Mouse (Mus musculus): Measurements from ENCODE around the gene Exoc6. TPM values are rescaled to one million over a fixed set of nuclear protein-coding genes. Genes with fewer than 3 reads are reported as not detected.

Exoc6 gene
- total and polyA plus RNA-seq, 3 experiments: 13.8 to 34.2 (median 29.8) TPM

DNA sequence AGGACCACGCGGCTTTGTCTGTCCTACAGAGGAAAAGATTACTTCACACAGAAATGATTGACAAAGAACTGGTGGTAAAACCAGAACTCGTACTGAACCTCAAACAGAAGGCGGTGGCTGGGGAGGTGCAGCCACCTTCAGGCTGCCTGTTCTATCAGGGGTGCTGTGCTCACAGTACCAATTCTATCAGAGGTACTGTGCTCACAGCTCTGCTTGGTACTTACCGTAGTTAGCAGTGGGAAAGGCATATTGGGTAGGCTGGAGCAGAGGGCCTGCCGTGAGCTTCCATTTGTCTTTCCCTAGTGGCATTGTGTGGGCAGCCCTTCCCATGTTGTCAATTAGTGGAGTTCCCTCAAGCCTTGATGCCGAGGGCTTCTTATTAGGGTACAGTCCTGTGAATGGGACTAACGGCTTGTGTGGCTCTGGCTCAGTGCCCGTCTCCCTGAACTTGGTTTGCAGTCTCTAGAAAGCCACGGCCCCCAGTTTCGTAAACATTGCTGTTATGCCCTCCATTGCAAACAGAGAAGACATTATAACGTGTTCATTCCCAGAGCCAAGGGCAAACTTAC lies 19.1 kb downstream of the Exoc6 start:
- peaks cover 10% of the 10 kb centered on the region for H3K79me2 ChIP-seq (replicated peaks; ENCODE audit: control insufficient read depth, insufficient read depth, low read length)
- no peaks in the 10 kb centered on the region for H3K27me3 ChIP-seq (ENCODE audit: control insufficient read depth, insufficient read depth, low read length)
- H3K9ac ChIP-seq (ENCODE audit: low read depth, low read length): no peak overlapping the region
- H3K4me3 ChIP-seq: no peak overlapping the region
- H3K36me3 ChIP-seq (ENCODE audit: control insufficient read depth, insufficient read depth, low read length): peaks cover 4% of the 10 kb centered on the region; the same call in 1 of the 2 replicates
- TF ChIP-seq POLR2A (IDR thresholded peaks at IDR 0.05; ENCODE audit: insufficient read depth, low read depth, low read length): no peak
- TF ChIP-seq CTCF (IDR thresholded peaks at IDR 0.05): no peak
- no peak for TF ChIP-seq EP300 (IDR thresholded peaks at IDR 0.05; ENCODE audit: insufficient read depth, low read depth, low read length)
- intact Hi-C loops (cut with DNase I): loop anchor here (10.0 kb wide), 1 partner anchor 54 kb away; no protein-coding TSS in a partner anchor
- H3K27ac ChIP-seq: no peak overlapping the region
- H3K4me1 ChIP-seq (ENCODE audit: control insufficient read depth, insufficient read depth, low read length): no peaks in the 10 kb centered on the region
- DNase-seq: no peak
- 84% methylated on average over 12 of the region's 12 CpGs for WGBS

GRCm38 (mm10) chr19:37570966-37571718 lies 20.9 kb downstream of the Exoc6 start:
- intact Hi-C loops (cut with DNase I): no loop called here
- peaks cover 8% of the 10 kb centered on the region for H3K79me2 ChIP-seq (replicated peaks; ENCODE audit: control insufficient read depth, insufficient read depth, low read length)
- H3K36me3 ChIP-seq (ENCODE audit: control insufficient read depth, insufficient read depth, low read length): peaks cover 4% of the 10 kb centered on the region; the same call in 1 of the 2 replicates
- no peaks in the 10 kb centered on the region for H3K27me3 ChIP-seq (ENCODE audit: control insufficient read depth, insufficient read depth, low read length)
- TF ChIP-seq EP300 (IDR thresholded peaks at IDR 0.05; ENCODE audit: insufficient read depth, low read depth, low read length): no peak
- TF ChIP-seq CTCF (IDR thresholded peaks at IDR 0.05): no peak
- TF ChIP-seq POLR2A (IDR thresholded peaks at IDR 0.05; ENCODE audit: insufficient read depth, low read depth, low read length): no peak
- no peak overlapping the region for H3K9ac ChIP-seq (ENCODE audit: low read depth, low read length)
- no peak overlapping the region for H3K4me3 ChIP-seq
- 76% methylated on average over 10 of the region's 10 CpGs for WGBS
- no peaks in the 10 kb centered on the region for H3K4me1 ChIP-seq (ENCODE audit: control insufficient read depth, insufficient read depth, low read length)
- no peak overlapping the region for H3K27ac ChIP-seq
- DNase-seq: no peak

DNA sequence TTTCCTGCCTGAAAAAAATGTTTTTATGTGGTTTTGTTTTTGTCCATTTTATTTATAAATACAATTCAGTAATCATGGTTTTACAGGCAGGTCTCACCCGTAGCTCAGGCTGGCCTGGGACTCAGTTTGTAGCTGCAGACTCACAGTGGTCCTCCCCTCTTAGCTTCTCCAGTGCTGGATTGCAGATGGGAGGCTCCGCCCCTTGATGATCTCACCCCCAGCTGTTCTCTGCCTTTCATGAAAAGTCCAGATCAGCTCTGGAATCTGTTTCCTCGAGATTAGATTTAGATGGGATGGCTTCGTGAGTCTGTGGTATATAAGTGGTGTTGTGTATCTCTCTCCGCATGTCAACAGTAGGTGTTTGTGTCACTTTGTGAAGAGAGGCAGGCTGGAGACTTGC lies 24.6 kb downstream of the Exoc6 start:
- DNase-seq: no peak
- intact Hi-C loops (cut with DNase I): no loop called here
- Histone ChIP-seq H3K27me3 (ENCODE audit: control insufficient read depth, insufficient read depth, low read length) (no peaks in the 10 kb centered on the region), H3K36me3 (ENCODE audit: control insufficient read depth, insufficient read depth, low read length) (peaks cover 4% of the 10 kb centered on the region; the same call in 1 of the 2 replicates), H3K27ac (no peak overlapping the region), H3K4me1 (ENCODE audit: control insufficient read depth, insufficient read depth, low read length) (no peaks in the 10 kb centered on the region), H3K79me2 (replicated peaks; ENCODE audit: control insufficient read depth, insufficient read depth, low read length) (no peaks in the 10 kb centered on the region; the same call in 1 of the 2 replicates), H3K9ac (ENCODE audit: low read depth, low read length) (no peak overlapping the region), H3K4me3 (no peak overlapping the region)
- TF ChIP-seq POLR2A (IDR thresholded peaks at IDR 0.05; ENCODE audit: insufficient read depth, low read depth, low read length) (no peak), CTCF (IDR thresholded peaks at IDR 0.05) (no peak), EP300 (IDR thresholded peaks at IDR 0.05; ENCODE audit: insufficient read depth, low read depth, low read length) (no peak)
- WGBS: 42% methylated on average over 5 of the region's 5 CpGs

DNA sequence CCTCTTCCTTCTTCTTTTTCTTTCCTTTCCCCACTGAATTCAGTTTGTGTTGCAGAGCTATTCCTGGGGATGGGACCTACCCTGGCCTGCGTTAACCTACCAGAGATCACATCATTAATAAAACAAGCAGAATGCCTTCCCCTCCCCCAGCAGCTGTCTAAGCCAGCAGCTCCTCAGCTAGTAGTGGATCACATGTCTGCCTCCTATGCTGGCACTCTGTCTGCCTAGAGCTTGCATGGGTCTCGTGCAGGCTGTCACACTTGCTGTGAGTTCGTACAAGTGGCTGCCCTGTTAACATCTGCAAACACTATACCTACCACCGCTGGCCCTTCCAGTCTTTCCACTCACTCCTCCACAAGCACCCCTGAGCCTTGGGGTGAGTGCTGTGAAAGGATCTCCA lies 29.4 kb downstream of the Exoc6 start:
- DNase-seq: no peak
- Histone ChIP-seq H3K4me1 (ENCODE audit: control insufficient read depth, insufficient read depth, low read length) (no peaks in the 10 kb centered on the region), H3K79me2 (replicated peaks; ENCODE audit: control insufficient read depth, insufficient read depth, low read length) (no peaks in the 10 kb centered on the region), H3K9ac (ENCODE audit: low read depth, low read length) (no peak overlapping the region), H3K4me3 (no peak overlapping the region), H3K36me3 (ENCODE audit: control insufficient read depth, insufficient read depth, low read length) (no peaks in the 10 kb centered on the region), H3K27ac (no peak overlapping the region), H3K27me3 (ENCODE audit: control insufficient read depth, insufficient read depth, low read length) (no peaks in the 10 kb centered on the region)
- intact Hi-C loops (cut with DNase I): no loop called here
- 59% methylated on average over 4 of the region's 4 CpGs for WGBS
- no peak for TF ChIP-seq POLR2A (IDR thresholded peaks at IDR 0.05; ENCODE audit: insufficient read depth, low read depth, low read length)
- TF ChIP-seq EP300 (IDR thresholded peaks at IDR 0.05; ENCODE audit: insufficient read depth, low read depth, low read length): no peak
- TF ChIP-seq CTCF (IDR thresholded peaks at IDR 0.05): no peak

GRCm38 (mm10) chr19:37580438-37580837 lies 30.2 kb downstream of the Exoc6 start:
- 84% methylated on average over 6 of the region's 6 CpGs for WGBS
- intact Hi-C loops (cut with DNase I): no loop called here
- Histone ChIP-seq H3K4me3 (no peak overlapping the region), H3K4me1 (ENCODE audit: control insufficient read depth, insufficient read depth, low read length) (no peaks in the 10 kb centered on the region), H3K9ac (ENCODE audit: low read depth, low read length) (no peak overlapping the region), H3K27ac (no peak overlapping the region), H3K27me3 (ENCODE audit: control insufficient read depth, insufficient read depth, low read length) (no peaks in the 10 kb centered on the region), H3K79me2 (replicated peaks; ENCODE audit: control insufficient read depth, insufficient read depth, low read length) (no peaks in the 10 kb centered on the region), H3K36me3 (ENCODE audit: control insufficient read depth, insufficient read depth, low read length) (no peaks in the 10 kb centered on the region)
- no peak for DNase-seq
- TF ChIP-seq CTCF (IDR thresholded peaks at IDR 0.05): no peak
- TF ChIP-seq EP300 (IDR thresholded peaks at IDR 0.05; ENCODE audit: insufficient read depth, low read depth, low read length): no peak
- no peak for TF ChIP-seq POLR2A (IDR thresholded peaks at IDR 0.05; ENCODE audit: insufficient read depth, low read depth, low read length)

DNA sequence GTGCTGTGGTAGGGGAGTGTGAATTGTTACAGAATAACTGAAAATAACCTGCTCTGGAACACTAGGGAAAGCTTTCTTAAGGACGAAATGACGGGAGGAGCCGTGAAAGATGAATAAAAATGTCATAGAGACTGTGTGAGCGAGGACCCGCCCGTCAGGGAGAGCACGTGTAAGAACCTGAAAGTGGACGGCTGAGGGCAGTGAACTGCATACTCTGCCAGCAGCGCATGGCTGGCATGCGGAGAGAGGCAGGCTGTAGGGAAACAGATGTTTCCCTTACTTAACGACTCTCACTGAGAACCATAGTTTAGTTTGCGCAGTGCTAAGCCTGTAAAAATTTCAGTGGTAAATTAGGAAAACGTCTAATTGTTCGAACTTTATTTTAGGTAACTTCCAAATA lies 35.0 kb downstream of the Exoc6 start:
- Histone ChIP-seq H3K36me3 (ENCODE audit: control insufficient read depth, insufficient read depth, low read length) (no peaks in the 10 kb centered on the region), H3K9ac (ENCODE audit: low read depth, low read length) (no peak overlapping the region), H3K79me2 (replicated peaks; ENCODE audit: control insufficient read depth, insufficient read depth, low read length) (no peaks in the 10 kb centered on the region), H3K27ac (no peak overlapping the region), H3K4me3 (no peak overlapping the region), H3K4me1 (ENCODE audit: control insufficient read depth, insufficient read depth, low read length) (no peaks in the 10 kb centered on the region), H3K27me3 (ENCODE audit: control insufficient read depth, insufficient read depth, low read length) (no peaks in the 10 kb centered on the region)
- 48% methylated on average over 14 of the region's 14 CpGs for WGBS
- TF ChIP-seq CTCF (IDR thresholded peaks at IDR 0.05): no peak
- no peak for TF ChIP-seq POLR2A (IDR thresholded peaks at IDR 0.05; ENCODE audit: insufficient read depth, low read depth, low read length)
- no peak for TF ChIP-seq EP300 (IDR thresholded peaks at IDR 0.05; ENCODE audit: insufficient read depth, low read depth, low read length)
- intact Hi-C loops (cut with DNase I): no loop called here
- no peak for DNase-seq
